Mouse (Mus musculus): Measurements from ENCODE around the gene Gdf5.

Gdf5 gene

DNA sequence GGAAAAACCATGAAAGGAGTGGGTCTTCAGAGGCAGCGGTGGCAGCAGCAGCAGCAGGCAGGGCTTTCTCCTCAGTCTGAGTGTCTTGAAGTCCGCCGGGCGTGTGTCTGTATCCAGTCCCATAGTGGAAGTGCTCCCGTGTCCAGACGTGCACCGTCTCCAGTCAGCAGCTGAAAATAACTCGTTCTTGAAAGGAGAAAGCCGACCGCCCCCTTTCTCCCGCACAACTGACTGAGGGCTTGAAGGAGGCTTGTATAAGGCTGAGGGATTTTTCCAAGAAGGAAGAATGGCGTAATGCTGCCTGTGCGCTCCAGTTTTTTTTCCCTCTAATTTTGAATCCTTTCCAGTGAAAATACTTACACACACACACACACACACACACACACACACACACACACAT, at the start of gene Gdf5:
Gene Gdf5 (minus strand): TSS at position 244 of the 400 bp plus-strand sequence.
- DNase-seq (ENCODE audit: low read depth, low spot score) = no peak

DNA sequence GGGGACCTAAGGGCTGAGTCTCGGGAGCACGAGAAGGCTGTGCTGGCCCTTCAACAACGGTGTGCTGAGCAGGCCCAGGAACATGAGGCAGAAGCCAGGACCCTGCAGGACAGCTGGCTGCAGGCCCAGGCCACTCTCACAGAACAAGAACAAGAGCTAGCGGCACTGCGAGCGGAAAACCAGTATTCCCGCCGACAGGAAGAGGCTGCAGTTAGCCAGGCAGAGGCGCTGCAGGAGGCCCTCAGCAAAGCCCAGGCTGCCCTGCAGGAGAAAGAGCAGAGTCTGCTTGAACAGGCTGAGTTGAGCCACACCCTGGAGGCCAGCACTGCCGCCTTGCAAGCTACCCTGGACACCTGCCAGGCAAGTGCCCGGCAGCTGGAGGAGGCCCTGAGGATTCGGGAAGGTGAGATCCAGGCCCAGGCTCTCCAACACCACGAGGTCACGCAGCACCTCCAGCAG, 46.7 kb upstream of the Gdf5 start:
- no peak for DNase-seq (ENCODE audit: low read depth, low spot score)

GRCm38 (mm10) chr2:155991151-155991550, 46.0 kb upstream of the Gdf5 start:
- no peak for DNase-seq (ENCODE audit: low read depth, low spot score)

DNA sequence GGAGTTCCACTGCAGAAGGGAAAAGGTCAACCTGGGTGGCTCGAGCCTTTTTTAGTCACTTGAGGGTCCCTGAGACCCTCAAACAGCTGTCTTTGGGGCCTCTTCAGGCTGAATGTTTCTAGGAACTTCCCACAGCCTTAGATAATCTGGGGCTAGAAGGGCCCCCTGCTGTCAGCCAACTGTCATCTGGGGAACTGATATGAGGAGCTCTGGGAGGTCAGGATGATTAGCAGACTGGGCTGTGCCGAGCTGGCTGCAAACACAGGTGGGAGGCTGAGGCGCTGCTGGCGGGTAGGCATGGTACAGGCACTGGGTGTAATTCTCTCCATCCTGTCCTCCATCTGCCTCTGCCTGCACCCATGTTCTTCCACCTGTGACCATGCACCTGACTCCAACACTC, 43.9 kb upstream of the Gdf5 start:
- no peak for DNase-seq (ENCODE audit: low read depth, low spot score)

DNA sequence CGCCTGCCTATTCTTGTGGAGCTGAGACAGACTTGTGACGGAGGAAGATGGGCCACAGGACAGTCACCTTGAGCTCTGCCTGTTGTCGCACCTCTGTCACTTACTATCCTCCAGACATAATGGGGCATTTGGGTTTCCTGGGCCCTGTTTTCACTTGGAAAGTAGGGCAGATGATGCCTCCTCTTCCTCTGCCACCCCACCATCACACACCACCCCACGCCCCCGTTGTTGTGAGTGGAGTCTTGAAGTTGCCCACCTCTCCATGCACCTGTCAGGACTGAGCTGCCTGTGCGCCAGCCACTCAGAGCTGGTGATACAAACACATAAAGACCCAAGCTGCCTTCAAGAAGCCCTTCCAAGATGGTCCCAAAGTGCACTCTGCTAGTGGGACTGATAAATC, 42.0 kb upstream of the Gdf5 start:
- DNase-seq (ENCODE audit: low read depth, low spot score) = no peak

GRCm38 (mm10) chr2:155985776-155986175, 40.6 kb upstream of the Gdf5 start:
- no peak for DNase-seq (ENCODE audit: low read depth, low spot score)

GRCm38 (mm10) chr2:155979328-155979991, 34.3 kb upstream of the Gdf5 start:
- peak; percentile 94 for DNase-seq (ENCODE audit: low read depth, low spot score)

GRCm38 (mm10) chr2:155974087-155974731, 29.0 kb upstream of the Gdf5 start:
- DNase-seq (ENCODE audit: low read depth, low spot score) = no peak

DNA sequence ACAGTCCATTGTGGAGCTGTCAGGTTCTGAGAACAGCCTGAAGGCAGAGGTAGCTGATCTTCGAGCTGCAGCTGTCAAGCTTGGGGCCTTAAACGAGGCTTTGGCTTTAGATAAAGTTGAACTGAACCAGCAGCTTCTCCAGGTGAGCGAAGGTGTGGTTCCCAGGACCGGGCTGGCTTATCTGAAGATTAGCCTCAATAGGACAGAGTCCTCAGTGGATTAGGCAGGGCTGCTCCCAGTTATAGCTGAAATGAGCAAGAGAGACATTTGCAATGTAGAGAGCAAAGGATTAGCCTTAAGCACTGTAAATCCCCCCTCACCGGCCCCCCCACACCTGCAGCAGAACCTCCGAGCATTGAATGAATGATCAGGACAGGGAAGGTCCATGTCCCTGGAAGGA, 28.2 kb upstream of the Gdf5 start:
- no peak for DNase-seq (ENCODE audit: low read depth, low spot score)

- peak; percentile 69 for DNase-seq (ENCODE audit: low read depth, low spot score)
Observed at GRCm38 (mm10) chr2:155962991-155963390, 17.8 kb upstream of the Gdf5 start.

- DNase-seq (ENCODE audit: low read depth, low spot score) = no peak
Observed at GRCm38 (mm10) chr2:155961862-155962261, 16.7 kb upstream of the Gdf5 start.

- no peak for DNase-seq (ENCODE audit: low read depth, low spot score)
Observed at GRCm38 (mm10) chr2:155959981-155960380, 14.8 kb upstream of the Gdf5 start.

DNA sequence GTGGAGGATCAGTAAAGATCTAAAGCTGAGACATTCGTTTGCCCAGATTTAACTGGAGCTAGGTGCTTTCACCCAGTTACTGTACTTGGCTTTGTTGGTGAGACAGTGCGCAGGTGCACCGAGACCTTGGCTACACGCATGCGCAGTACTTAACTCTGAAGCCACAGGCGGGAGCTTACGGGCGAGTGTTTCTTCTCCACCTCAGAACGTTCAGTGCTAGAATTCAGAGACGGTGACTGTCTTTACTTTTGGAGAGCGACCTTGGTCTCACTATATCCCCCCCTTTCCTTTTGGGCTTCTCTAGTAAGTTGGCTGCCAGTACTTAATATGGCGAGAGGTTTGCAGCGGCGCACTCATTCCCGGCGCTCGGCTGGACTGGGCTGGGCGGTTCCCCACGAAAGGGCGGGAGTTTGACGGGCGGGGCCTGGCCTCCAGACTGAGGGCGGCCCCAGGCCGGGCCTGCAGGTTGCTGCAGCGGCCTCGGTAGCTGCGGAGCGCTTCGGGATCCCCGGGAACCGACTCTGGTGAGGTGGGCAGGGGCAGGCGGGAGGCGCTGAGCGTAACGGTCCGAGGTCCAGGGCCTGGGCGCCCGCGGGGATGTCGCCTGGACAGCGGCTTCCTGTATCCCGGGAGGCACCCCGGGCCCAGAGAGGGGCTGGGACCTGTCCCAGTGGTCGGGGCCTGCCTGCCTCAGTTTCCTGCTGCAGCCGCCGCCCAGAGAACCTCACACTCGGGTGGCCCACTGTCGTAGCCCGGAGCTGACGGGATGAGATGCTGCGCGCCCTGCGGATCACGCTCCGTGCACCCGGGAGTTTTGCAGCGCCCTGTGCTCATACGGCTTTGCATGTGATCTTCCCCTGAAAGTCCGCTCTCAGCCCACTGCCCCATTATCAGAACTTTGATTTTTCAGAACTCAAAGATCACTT, 11.2 kb upstream of the Gdf5 start, which contains the start of gene Cep250:
Gene Cep250 (plus strand): TSS at position 325 of the 926 bp plus-strand sequence.
- peak; percentile 86 for DNase-seq (ENCODE audit: low read depth, low spot score)

DNA sequence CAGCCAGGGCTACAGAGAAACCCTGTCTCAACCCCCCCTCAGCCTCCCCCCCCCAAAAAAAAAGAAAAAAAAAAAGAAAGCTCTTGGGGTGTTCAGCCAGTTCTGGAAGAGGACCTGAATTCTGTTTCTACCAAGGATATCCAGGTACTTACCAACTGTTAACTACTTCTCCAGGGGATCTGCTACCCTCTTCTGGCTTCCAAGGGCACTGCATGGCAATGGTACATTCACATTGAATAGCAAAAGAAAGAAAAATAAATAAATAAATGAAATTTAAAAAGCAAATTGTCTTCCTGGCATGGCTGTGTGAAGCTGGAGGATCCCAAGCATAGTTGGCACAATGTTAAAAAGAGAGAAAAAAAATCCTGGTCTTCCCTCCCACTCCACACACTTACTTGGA, 6.8 kb upstream of the Gdf5 start:
- peak; percentile 93 for DNase-seq (ENCODE audit: low read depth, low spot score)

DNA sequence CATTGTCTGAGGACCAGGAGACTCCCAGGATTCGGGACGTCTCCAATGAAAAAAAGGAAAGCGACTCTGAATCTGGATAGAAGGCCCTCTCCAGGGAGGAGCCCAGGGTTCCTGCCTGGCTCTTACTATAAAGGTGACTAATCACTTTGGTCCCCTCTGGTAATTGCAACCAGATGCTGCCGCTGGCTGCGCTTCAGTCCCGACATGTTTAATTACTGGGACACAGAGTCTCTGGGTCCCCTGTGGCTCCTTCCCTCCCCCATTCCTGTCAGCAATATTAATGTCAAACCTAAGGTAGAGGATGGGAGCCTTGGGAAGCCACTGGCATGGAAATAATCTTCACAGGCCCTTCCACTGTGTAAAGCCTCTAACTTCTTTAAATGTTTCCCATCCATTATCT, 4.2 kb upstream of the Gdf5 start:
- DNase-seq (ENCODE audit: low read depth, low spot score) = peak; percentile 87

DNA sequence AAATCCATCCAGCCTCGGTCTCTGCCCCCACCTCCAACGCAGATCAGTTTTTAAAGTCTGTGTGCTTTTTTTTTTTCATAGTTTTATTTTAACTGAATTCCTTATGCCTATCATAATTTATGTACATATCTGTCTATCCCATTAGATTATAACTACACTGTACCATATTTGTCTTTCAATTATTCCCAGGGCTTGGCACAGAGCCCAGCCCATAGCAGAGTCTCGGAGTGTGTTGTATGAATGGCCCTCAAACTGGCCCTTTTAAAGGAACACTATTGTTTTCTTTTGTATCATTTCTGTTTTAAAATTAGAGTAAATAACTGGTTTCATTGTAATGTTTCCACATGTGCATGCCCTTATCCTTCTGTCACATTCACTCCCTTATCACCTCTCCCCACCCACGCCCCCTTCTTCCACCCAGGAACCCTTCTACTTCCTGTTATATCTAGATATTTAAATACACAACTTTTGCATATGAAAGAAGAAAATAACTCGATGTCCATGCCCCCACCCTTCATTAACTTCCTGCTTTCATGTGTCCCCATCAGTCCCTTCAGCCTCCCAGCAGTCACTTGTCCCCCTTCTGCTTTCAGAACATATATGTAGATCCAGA, 2.3 kb upstream of the Gdf5 start:
- no peak for DNase-seq (ENCODE audit: low read depth, low spot score)

DNA sequence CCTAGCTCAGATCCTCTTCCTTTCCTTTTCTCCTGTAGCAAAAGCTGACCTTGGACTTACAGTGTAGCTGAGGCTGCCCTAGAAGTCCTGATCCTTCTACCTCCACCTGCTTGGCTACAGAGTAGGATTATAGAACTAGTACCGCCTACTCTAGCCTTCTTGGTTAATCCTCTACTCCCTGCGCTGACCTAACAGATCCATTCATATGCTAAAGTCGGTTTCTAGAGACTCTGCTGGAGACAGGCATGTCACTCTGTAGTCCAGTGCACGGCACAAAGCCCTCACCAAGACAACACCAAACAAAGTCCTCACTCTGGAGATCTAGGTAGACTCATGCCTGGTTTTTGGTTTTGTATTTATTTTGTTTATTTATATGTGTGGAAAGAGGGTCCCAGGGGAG, 1.3 kb upstream of the Gdf5 start:
- no peak for DNase-seq (ENCODE audit: low read depth, low spot score)

DNA sequence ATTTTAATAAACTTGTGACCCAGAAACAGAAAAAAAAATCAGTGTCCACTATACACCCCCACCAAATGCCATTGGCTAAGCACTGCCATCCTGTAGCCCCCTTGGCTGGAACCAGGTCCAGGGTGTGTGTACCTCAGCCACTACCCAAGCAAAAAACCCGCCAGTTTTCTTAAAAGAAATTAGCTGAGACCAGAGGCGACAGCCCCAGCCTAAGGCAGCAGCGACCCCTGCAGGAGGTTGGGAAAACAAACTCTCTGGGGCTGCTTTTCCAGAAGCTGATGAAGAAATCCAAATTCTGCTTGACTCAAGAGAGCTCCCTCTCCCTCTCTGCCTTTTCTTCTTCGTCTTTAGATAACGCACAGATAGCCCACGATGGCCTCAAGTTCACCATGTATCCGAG, 902 bp upstream of the Gdf5 start:
- peak; percentile 82 for DNase-seq (ENCODE audit: low read depth, low spot score)

DNA sequence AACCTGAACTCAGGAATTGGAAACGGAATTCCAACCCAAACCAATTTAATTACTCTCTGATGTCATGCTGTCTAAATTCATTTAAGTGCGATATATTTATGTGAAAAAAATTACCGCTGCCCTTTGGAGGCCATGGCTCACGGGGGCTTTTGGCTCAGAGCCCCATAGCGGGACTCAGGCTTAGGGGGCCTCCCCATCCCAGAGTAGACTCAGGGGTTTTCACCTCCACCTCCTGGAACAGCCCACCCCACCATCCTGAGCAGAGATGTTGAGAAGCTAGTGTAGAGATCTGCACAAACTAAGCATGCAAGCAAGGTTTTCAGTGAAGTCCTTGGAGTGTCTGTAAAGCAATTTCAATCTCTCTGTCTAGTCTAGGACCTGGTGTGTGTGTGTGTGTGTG, 413 bp upstream of the Gdf5 start:
- no peak for DNase-seq (ENCODE audit: low read depth, low spot score)

GRCm38 (mm10) chr2:155944685-155945084, 482 bp downstream of the Gdf5 start:
- no peak for DNase-seq (ENCODE audit: low read depth, low spot score)

- no peak for DNase-seq (ENCODE audit: low read depth, low spot score)
Observed at GRCm38 (mm10) chr2:155943463-155943862, 1.7 kb downstream of the Gdf5 start.

All from 3T3-L1 (cell line).